Mouse (Mus musculus) lung, embryonic 15.5 days (tissue): ENCODE measurements around the gene Arhgap19. TPM values are rescaled to one million over a fixed set of nuclear protein-coding genes. Genes with fewer than 3 reads are reported as not detected.
"Not testable (repeated sequence)": the region's sequence is repeated elsewhere in the genome, so short reads cannot be mapped to it uniquely, and the experiment has no call there.

ENCODE experiments used
- ATAC-seq: fragments of 200-750 bp; cut with Nextera tagmentation; 2 replicates; pipeline ENCODE4 v1.8.0; 2017; ENCODE audit warnings: moderate number of reproducible peaks, borderline replicate concordance; ENCODE audit not compliant: low FRiP score, low TSS enrichment; ENCODE audit errors: extremely low read depth
- H3K27ac ChIP-seq: fragments of 300-500 bp; sonication (generic); 2 replicates; pipeline ENCODE4 v1.5.1; 2015; ENCODE audit warnings: moderate library complexity, mild to moderate bottlenecking, inconsistent platforms
- H3K27me3 ChIP-seq: fragments of 300-500 bp; sonication (generic); 2 replicates; pipeline ENCODE4 v1.6.1; 2015; ENCODE audit warnings: inconsistent platforms
- H3K36me3 ChIP-seq: fragments of 300-500 bp; sonication (generic); 2 replicates; pipeline ENCODE4 v1.6.1; 2015; ENCODE audit warnings: inconsistent platforms
- H3K4me1 ChIP-seq: fragments of 300-500 bp; sonication (generic); 2 replicates; pipeline ENCODE4 v1.6.1; 2015; ENCODE audit warnings: inconsistent platforms
- H3K4me2 ChIP-seq: fragments of 300-500 bp; sonication (generic); 2 replicates; pipeline ENCODE4 v1.6.1; 2015; ENCODE audit warnings: inconsistent platforms, mild to moderate bottlenecking, moderate library complexity
- H3K4me3 ChIP-seq: fragments of 300-500 bp; sonication (generic); 2 replicates; pipeline ENCODE4 v1.5.1; 2015; ENCODE audit warnings: mild to moderate bottlenecking, inconsistent platforms
- H3K9ac ChIP-seq: fragments of 300-500 bp; sonication (generic); 2 replicates; pipeline ENCODE4 v1.6.1; 2015; ENCODE audit warnings: inconsistent platforms
- H3K9me3 ChIP-seq: fragments of 300-500 bp; sonication (generic); 2 replicates; pipeline ENCODE4 v1.6.1; 2016; ENCODE audit warnings: inconsistent platforms
- WGBS: fragments of 180-500 bp; shearing (Covaris S2); methylation state at CpG from one replicate; pipeline ENCODE4 v1.1.7; 2015; 5-methylcytosine and 5-hydroxymethylcytosine counted together
- polyA plus RNA-seq: library from polyadenylated mRNA; unstranded; fragments of >200 nt; fragmentation: Nextera tagmentation; extraction: Ambion mirVana; gene quantifications from 2 replicates; pipeline ENCODE4 v1.2.1, GENCODE M21; 2015

The Arhgap19 gene
- polyA plus RNA-seq: 29.8 and 30.8 TPM in 2 replicates

DNA sequence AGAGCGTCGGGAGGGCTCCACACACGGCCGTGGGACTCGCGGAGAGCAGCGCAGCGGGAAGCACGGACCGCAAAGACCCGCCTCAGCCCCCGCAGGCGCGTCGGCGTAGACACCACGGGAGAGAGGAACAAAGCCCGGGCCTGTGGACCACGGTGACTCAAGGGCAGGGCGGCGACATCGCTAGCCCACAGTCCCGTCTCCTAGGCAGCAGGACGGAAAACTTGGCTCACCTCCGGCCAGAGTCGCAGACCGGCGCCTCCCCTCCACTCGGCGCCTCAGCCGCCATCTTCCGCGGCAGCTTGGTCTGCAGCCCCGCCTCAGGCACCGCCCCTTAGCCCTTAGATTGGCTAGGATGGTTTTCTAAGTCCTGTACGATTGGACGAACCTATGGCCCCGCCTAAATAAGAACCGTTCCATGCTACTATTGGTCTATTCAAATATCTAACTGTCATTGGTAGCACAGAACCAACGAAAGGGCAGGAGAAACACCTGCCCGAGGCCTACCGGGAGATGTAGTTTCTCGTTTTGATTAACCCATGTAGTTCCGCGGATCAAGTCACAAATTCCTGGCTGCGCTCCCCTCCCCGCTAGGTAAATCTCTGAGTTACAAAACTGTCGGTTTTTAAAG is at the start of gene Arhgap19:
Arhgap19 (minus strand) TSS at position 306 of the 628 bp plus-strand sequence.
- under 1% methylated on average over 46 of the region's 48 CpGs for WGBS
- peak; percentile 99 for ATAC-seq
- H3K9ac ChIP-seq: peak within 1 kb of the TSS; percentile 76

DNA sequence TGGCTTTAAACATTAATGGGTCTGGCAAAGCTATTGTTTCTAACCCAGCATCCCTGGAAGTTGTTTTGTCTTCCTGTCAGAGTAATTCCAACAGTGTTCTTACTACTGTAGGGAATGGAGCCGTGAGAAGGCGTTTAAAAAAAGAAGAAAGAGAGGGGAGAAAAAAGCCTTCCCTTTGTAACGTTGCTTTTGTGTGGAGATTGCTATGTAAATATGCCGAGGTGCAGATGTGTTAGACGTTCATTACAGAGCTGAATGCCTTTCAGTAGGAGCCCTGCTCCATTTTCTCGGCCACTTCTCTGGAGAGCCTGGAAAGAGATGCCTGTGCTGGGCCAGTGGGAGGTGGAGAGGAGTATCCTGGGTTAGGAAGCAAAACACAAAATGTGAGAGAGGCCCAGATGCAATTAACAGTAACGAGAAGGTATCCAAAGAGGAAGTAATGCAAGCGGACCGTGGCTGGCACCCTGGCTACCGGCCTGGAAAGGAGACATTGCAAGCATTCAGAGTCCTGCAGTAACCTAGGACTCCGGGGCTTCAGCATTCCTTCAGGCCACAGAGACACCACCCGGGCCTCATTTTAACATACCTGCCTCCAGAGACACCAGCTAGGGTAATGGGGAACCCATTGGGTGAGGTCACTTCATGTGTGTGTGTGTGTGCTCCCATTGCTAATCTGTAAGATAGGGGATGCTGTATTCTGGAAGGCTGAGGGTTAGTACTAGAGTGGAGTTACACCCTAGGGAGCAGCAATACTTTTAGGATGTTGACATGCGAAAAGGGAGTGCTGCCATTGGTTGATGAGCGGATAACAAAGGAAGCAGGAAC is 49.1 kb upstream of the Arhgap19 start:
- H3K9ac ChIP-seq: no peak overlapping the region

More for the DNA sequence above, at the start of gene Arhgap19:
- Histone ChIP-seq H3K27me3 (no peaks in the 10 kb centered on the region), H3K27ac (peak within 1 kb of the TSS; percentile 75), H3K4me1 (peaks cover 15% of the 10 kb centered on the region), H3K9me3 (no peaks in the 10 kb centered on the region), H3K36me3 (no peaks in the 10 kb centered on the region), H3K4me3 (peak within 1 kb of the TSS; percentile 80), H3K4me2 (peak within 1 kb of the TSS; percentile 67)

DNA sequence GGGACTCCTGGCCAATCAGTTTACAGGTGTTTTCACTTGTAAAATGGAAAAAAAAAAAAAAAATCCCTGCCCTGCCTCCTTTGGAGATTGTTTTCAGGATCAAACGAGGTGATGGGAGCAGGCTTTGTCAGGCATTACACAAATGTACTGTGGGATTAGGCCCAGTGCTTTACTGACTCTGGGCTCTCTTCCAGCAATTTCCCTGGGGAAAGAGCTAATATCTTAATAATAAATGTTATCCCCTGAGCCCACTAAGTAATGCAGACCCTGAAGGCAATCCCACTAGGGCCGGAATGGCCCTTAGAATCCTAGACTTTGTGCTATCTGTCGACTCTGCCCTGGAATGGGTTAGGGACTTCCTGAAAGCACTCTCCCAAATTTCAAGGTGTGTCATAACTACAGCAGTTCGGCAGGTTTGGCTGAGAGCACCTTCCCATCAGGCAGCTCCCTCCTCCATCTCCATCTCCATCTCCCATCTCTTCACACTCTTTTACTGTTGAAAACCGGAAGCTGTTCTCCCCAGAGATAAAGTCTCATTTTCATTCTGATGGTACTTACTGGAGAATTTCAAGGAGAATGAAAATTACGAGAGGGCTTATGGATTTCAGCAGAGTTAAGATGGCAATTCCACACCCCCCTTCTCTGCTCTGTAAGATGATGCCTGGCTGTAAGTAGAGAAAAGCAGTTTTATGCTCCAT is 48.3 kb upstream of the Arhgap19 start:
- no peaks in the 10 kb centered on the region for H3K36me3 ChIP-seq
- 0 out of 2 replicates have a peak overlapping the region, but pooled peaks have one; percentile 25 for H3K27ac ChIP-seq
- WGBS: 33% methylated on average over 6 of the region's 6 CpGs
- H3K9ac ChIP-seq: no peak overlapping the region
- H3K4me3 ChIP-seq: no peak overlapping the region
- H3K27me3 ChIP-seq: peaks cover 10% of the 10 kb centered on the region; the same call in 1 of the 2 replicates
- H3K4me2 ChIP-seq: no peak overlapping the region
- ATAC-seq: no peak
- H3K9me3 ChIP-seq: no peaks in the 10 kb centered on the region
- H3K4me1 ChIP-seq: peaks cover 21% of the 10 kb centered on the region

More for the DNA sequence above, 49.1 kb upstream of the Arhgap19 start:
- WGBS: 33% methylated on average over 14 of the region's 14 CpGs
- no peaks in the 10 kb centered on the region for H3K36me3 ChIP-seq
- no peak overlapping the region for H3K4me3 ChIP-seq
- no peaks in the 10 kb centered on the region for H3K9me3 ChIP-seq
- peaks cover 7% of the 10 kb centered on the region; the same call in 1 of the 2 replicates for H3K27me3 ChIP-seq
- ATAC-seq: no peak
- H3K4me2 ChIP-seq: no peak overlapping the region
- H3K27ac ChIP-seq: peak overlapping the region; percentile 25
- peaks cover 21% of the 10 kb centered on the region for H3K4me1 ChIP-seq

DNA sequence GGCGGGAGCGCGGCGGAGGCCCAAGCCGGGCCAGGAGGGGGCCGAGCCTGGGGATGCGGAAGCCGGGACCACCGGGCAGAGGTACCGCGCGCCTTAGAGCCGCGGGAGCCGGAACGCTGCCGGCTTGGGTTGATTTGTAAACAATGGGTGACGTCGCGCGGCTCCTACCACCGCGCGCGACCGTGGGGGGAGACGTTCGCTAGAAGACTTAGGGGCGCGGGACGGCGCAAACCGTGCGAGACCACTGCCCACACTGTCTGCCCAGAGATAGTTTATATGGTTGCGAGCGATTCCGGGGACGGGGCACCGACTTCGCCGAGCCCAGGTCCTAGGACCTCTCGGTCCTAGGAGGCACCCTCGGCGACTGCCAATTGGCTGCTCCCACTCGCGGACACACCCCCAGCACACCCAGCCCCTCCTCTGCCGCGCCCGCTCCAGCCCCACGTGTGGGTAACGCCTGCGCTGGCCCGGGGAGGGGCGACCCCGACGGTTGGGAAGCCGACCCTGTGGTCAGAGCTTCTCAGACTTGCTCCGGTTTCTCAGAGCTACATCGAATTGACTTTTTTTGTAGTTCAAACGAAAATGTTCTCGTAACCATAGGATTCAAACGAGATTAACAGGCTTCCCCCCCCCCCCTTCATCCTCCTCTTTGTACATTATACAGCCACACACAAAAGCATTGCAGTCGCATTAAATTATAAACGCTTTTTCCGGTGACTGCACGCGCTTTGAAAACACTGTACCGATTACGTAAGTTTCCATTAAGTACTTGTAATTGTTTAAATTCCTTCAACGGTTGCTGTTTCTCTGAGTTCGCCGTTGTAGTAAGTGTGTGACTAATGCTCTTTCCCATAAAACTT is 46.4 kb upstream of the Arhgap19 start, which contains the start of gene Frat2:
Frat2 (minus strand) TSS at position 141 of the 860 bp plus-strand sequence.
- ATAC-seq: peak; percentile 97
- peak within 1 kb of the TSS; percentile 92 for H3K27ac ChIP-seq

DNA sequence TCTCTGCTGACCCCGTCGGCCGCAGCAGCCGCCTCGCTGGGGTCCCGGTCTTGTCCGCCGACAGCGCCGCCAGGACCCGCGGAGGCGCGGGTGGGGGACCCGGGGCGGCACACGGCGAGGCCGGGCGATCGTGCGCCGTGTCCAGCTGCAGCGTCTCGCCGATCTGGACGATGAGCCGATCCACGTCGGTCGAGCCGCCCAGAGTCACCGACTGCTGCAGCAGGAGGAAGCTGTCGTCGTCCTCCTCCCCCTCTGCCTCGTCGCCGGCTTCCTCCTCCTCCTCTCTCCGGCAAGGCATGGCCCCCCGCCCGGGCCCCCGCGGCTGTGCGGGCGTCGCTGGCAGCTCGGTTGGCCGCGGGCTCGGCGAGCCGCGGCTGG is 45.8 kb upstream of the Arhgap19 start:
- Histone ChIP-seq H3K4me2 (peak overlapping the region; percentile 93), H3K4me1 (peaks cover 21% of the 10 kb centered on the region), H3K9ac (peak overlapping the region; percentile 49), H3K27ac (peak overlapping the region; percentile 92), H3K4me3 (peak overlapping the region; percentile 56)
- H3K27me3 ChIP-seq, H3K9me3 ChIP-seq, H3K36me3 ChIP-seq: not testable (repeated sequence)
- ATAC-seq: peak; percentile 29; the same call in 1 of the 2 replicates
- WGBS: 0% methylated on average over 33 of the region's 53 CpGs

More for the DNA sequence above, 46.4 kb upstream of the Arhgap19 start, which contains the start of gene Frat2:
- peak within 1 kb of the TSS; percentile 56 for H3K4me3 ChIP-seq
- no peaks in the 10 kb centered on the region for H3K9me3 ChIP-seq
- peak within 1 kb of the TSS; percentile 49 for H3K9ac ChIP-seq
- no peaks in the 10 kb centered on the region for H3K36me3 ChIP-seq
- H3K4me2 ChIP-seq: peak within 1 kb of the TSS; percentile 93
- WGBS: under 1% methylated on average over 71 of the region's 72 CpGs
- H3K27me3 ChIP-seq: peaks cover 10% of the 10 kb centered on the region; the same call in 1 of the 2 replicates
- peaks cover 21% of the 10 kb centered on the region for H3K4me1 ChIP-seq

DNA sequence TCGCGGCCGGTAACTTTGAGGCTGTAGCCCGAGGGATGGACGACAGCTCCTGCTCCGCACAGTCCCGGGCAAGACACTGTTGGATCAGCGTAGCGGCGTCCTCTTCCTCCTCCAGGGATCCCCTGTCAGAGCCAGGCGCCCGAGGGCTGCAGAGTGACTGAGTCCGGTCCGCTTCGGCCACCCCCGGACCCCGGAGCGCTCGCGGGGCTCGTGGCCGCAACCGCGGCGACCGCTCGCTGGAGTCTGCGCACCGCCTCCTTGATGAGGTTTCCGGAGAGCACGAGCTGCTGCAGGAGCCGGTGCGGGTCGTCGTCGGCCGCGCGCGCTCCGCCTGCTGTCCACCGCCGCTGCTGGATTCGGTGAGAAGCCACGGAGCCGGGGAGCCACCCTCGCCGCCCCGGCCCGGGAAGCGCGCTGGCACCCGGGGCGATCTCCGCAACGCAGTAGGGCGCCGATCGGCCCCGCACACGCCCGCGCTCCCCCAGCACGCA is 45.3 kb upstream of the Arhgap19 start:
- peak; percentile 9; the same call in 1 of the 2 replicates for ATAC-seq
- H3K27me3 ChIP-seq: peaks cover 10% of the 10 kb centered on the region; the same call in 1 of the 2 replicates
- WGBS: under 1% methylated on average over 64 of the region's 64 CpGs

DNA sequence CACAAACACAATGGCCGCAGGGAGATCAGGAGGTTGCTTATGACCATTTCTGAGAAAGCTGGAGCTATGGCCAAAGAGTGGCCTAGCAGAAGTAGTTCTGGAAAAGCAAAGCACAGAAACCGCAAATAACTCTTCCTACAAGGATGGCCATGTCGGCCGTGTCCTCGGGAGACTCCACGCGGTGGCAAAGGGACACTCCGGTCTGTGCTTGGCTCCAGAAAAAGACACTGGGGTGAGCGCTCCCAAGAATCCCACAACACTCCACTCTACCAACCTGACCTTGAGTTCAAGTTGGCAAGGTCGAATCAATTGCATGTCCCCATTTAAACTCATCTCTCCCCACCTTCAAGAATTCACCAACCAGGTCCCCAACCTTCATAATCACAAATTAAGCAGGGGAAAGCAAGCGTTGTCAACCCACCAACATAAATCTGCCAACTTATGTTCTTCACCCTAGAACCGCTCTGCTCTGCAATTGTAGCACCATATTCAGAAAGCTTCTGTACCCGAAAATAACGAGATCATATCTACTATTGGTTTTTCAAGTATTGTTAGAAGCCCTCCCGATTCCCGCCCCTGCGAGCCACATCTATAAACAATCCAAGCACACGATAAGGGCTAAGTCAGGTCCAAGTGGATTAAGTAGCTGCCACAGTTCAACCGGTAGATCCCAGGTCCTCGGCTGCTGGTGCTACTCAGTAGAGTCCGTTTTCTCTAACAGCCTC is 44.7 kb upstream of the Arhgap19 start:
- WGBS: 12% methylated on average over 21 of the region's 21 CpGs

More for the DNA sequence above, 45.3 kb upstream of the Arhgap19 start:
- Histone ChIP-seq H3K4me1 (peaks cover 21% of the 10 kb centered on the region), H3K4me3 (peak overlapping the region; percentile 56), H3K4me2 (peak overlapping the region; percentile 93), H3K36me3 (no peaks in the 10 kb centered on the region), H3K27ac (peak overlapping the region; percentile 92), H3K9me3 (no peaks in the 10 kb centered on the region), H3K9ac (peak overlapping the region; percentile 49)

DNA sequence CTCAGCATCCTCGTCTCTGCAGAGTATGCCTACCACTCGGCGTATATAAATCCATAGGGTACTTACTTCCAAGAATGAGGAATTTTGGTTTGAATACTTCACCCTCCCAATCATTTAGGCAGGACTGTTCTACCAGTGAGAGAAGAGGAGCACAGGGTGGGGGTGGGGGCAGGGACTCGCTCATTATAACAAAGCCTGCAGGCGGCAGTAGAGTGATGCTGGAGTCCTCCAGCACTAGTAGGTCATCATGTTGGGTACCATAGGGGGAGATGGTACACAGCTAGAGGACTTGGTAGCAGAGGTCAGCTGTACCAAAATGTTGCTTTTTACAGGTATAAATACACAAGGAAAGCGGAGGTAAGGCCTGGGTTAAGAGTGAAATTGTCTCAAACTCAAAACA is 42.5 kb upstream of the Arhgap19 start:
- 83% methylated on average over 6 of the region's 6 CpGs for WGBS
- ATAC-seq: no peak
- Histone ChIP-seq H3K4me1 (peaks cover 7% of the 10 kb centered on the region), H3K36me3 (no peaks in the 10 kb centered on the region), H3K9ac (no peak overlapping the region), H3K9me3 (no peaks in the 10 kb centered on the region), H3K4me3 (no peak overlapping the region), H3K27ac (no peak overlapping the region), H3K4me2 (no peak overlapping the region), H3K27me3 (peaks cover 18% of the 10 kb centered on the region; the same call in 1 of the 2 replicates)

More for the DNA sequence above, 44.7 kb upstream of the Arhgap19 start:
- Histone ChIP-seq H3K9me3 (no peaks in the 10 kb centered on the region), H3K9ac (peak overlapping the region; percentile 49), H3K4me2 (peak overlapping the region; percentile 93), H3K4me3 (peak overlapping the region; percentile 56), H3K27me3 (peaks cover 10% of the 10 kb centered on the region; the same call in 1 of the 2 replicates), H3K36me3 (no peaks in the 10 kb centered on the region), H3K4me1 (peaks cover 21% of the 10 kb centered on the region), H3K27ac (no peak overlapping the region)
- no peak for ATAC-seq

DNA sequence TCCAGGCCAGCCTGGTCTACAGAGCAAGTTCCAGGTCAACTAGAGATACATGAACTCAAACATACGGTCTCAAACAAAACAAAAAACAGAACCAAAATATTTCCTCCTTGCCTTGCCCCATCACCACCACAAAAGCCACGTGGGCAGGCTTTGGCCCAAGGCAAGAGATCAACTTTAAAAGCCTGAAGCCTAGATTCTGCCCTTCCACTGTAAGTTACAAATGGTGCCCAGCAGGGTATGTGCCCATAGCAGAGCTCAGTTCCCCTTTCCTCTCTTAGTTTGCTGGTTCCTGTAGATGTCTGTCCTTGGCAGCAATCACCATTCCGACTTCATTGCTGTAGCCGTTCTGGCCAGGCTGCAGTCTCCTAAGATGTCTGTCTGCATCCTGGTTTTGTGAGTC is 40.9 kb upstream of the Arhgap19 start:
- Histone ChIP-seq H3K27me3 (peaks cover 21% of the 10 kb centered on the region; the same call in 1 of the 2 replicates), H3K9ac (no peak overlapping the region), H3K27ac (no peak overlapping the region), H3K36me3 (no peaks in the 10 kb centered on the region), H3K4me2 (no peak overlapping the region), H3K4me1 (peaks cover 7% of the 10 kb centered on the region), H3K9me3 (no peaks in the 10 kb centered on the region), H3K4me3 (no peak overlapping the region)
- WGBS: 83% methylated on average over 4 of the region's 4 CpGs
- ATAC-seq: no peak

DNA sequence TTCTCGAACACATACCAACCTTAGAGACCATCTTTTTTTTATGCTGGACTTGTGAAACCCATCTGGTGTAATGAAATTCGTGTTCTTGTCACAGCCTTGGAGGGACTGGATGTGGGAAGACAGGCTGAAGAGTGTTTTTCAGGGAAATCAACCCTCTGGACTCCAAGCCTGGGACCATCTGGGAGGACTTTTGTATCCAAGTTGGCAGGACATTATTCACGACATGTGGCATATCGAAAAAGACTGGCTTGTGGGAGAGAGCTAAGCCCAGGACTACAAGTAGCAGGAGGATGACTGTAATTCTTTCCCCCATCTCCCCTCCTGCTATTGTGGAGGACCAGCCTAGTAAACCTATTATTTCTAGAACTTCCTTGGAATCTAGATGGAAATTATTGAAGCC is 40.3 kb upstream of the Arhgap19 start:
- H3K4me1 ChIP-seq: peaks cover 12% of the 10 kb centered on the region
- no peaks in the 10 kb centered on the region for H3K36me3 ChIP-seq
- no peak overlapping the region for H3K4me3 ChIP-seq
- ATAC-seq: no peak
- WGBS: 75% methylated on average over 4 of the region's 4 CpGs
- no peaks in the 10 kb centered on the region for H3K9me3 ChIP-seq
- H3K27me3 ChIP-seq: peaks cover 21% of the 10 kb centered on the region; the same call in 1 of the 2 replicates
- H3K9ac ChIP-seq: no peak overlapping the region
- no peak overlapping the region for H3K27ac ChIP-seq
- H3K4me2 ChIP-seq: no peak overlapping the region
